Mouse (Mus musculus): ENCODE measurements at regions not wholly inside any gene's neighbourhood (a gene's known extent, or its start where the extent isn't known, plus 50 kb on each side); places are given as distances from the start of the nearest gene placed in this dataset.

- DNase-seq (ENCODE audit: low read depth, low spot score) = no peak
These were observed 115.6 kb downstream of the Gas1 start for GRCm38 (mm10) chr13:60061589-60061988.

GRCm38 (mm10) chr13:60057761-60058274, 119.3 kb downstream of the Gas1 start:
- DNase-seq (ENCODE audit: low read depth, low spot score) = no peak

GRCm38 (mm10) chr13:60054531-60054930, 122.6 kb downstream of the Gas1 start:
- peak; percentile 16 for DNase-seq (ENCODE audit: low read depth, low spot score)

GRCm38 (mm10) chr13:60054081-60054480, 123.1 kb downstream of the Gas1 start:
- peak; percentile 42 for DNase-seq (ENCODE audit: low read depth, low spot score)

- peak; percentile 67 for DNase-seq (ENCODE audit: low read depth, low spot score)
These were observed 125.3 kb downstream of the Gas1 start for GRCm38 (mm10) chr13:60051866-60052265.

GRCm38 (mm10) chr13:60050799-60051580, 126.2 kb downstream of the Gas1 start:
- DNase-seq (ENCODE audit: low read depth, low spot score) = peak; percentile 82

- no peak for DNase-seq (ENCODE audit: low read depth, low spot score)
These were observed 127.5 kb downstream of the Gas1 start for GRCm38 (mm10) chr13:60049703-60050102.

GRCm38 (mm10) chr13:60047791-60048730, 129.1 kb downstream of the Gas1 start:
- peak; percentile 90 for DNase-seq (ENCODE audit: low read depth, low spot score)

- no peak for DNase-seq (ENCODE audit: low read depth, low spot score)
These were observed 131.4 kb downstream of the Gas1 start for GRCm38 (mm10) chr13:60045752-60046151.

GRCm38 (mm10) chr13:60044876-60045275, 132.3 kb downstream of the Gas1 start:
- no peak for DNase-seq (ENCODE audit: low read depth, low spot score)

- DNase-seq (ENCODE audit: low read depth, low spot score) = peak; percentile 25
These were observed 134.7 kb downstream of the Gas1 start for GRCm38 (mm10) chr13:60042443-60042842.

- peak; percentile 63 for DNase-seq (ENCODE audit: low read depth, low spot score)
These were observed 141.5 kb downstream of the Gas1 start for GRCm38 (mm10) chr13:60035536-60036130.

- peak; percentile 44 for DNase-seq (ENCODE audit: low read depth, low spot score)
These were observed 144.0 kb downstream of the Gas1 start for GRCm38 (mm10) chr13:60033116-60033515.

GRCm38 (mm10) chr13:60032586-60032985, 144.6 kb downstream of the Gas1 start:
- DNase-seq (ENCODE audit: low read depth, low spot score) = no peak

- DNase-seq (ENCODE audit: low read depth, low spot score) = no peak
These were observed 147.6 kb downstream of the Gas1 start for GRCm38 (mm10) chr13:60029591-60029990.

- no peak for DNase-seq (ENCODE audit: low read depth, low spot score)
These were observed 157.0 kb downstream of the Gas1 start for GRCm38 (mm10) chr13:60020175-60020487.

GRCm38 (mm10) chr13:60019291-60020174, 157.6 kb downstream of the Gas1 start:
- DNase-seq (ENCODE audit: low read depth, low spot score) = peak; percentile 96

GRCm38 (mm10) chr13:60015854-60016366, 161.3 kb downstream of the Gas1 start:
- DNase-seq (ENCODE audit: low read depth, low spot score) = no peak

GRCm38 (mm10) chr13:60012046-60012813, 164.9 kb downstream of the Gas1 start:
- DNase-seq (ENCODE audit: low read depth, low spot score) = peak; percentile 55

GRCm38 (mm10) chr13:60011092-60011491, 166.1 kb downstream of the Gas1 start:
- no peak for DNase-seq (ENCODE audit: low read depth, low spot score)

All from 3T3-L1 (cell line).